Mouse (Mus musculus) megakaryocyte, embryonic 14.5 days (primary cell): ENCODE data around the gene 2810004N23Rik.

ENCODE experiments used
- FLI1 ChIP-seq: IDR thresholded peaks from 2 replicates; pipeline ENCODE4 v1.6.1; 2012; ENCODE audit warnings: low read length, inconsistent platforms, mixed read lengths
- GATA1 ChIP-seq: IDR thresholded peaks from 3 replicates; pipeline ENCODE4 v1.6.1; 2012; ENCODE audit warnings: mixed read lengths, low read length, inconsistent platforms, borderline replicate concordance

DNA sequence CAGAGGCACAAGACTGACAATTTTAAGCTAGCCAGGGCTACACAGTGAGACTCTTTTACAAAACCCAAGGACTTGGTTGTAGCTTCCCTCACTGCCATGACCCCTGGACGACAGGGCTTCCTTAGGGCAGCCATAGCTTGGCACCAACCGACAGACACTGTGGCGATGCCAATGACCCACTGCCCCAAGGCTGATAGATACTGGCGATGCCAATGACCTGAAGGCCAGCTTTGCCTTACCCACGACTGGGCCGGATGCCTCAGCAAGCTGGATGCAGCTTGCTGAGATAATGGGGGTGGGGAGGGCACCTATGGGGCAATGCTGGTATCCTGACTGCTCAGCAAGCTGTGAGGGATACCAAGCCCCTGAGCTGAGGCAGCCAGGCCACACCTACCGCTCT, 22.0 kb downstream of the 2810004N23Rik start:
- TF ChIP-seq GATA1 = no peak
- no peak for TF ChIP-seq FLI1
